Mouse (Mus musculus) adrenal gland, postnatal 10 days (tissue): ENCODE measurements around the gene Hdhd3. TPM values are rescaled to one million over a fixed set of nuclear protein-coding genes. Genes with fewer than 3 reads are reported as not detected.
A peak's percentile ranks its signal among the peaks of the same experiment; 100 is the strongest.

ENCODE experiments used
- DNase-seq: peaks from one replicate; pipeline ENCODE4 v3.0.0; 2021; ENCODE audit warnings: mixed read lengths
- long read RNA-seq, 2 experiments: library from polyadenylated mRNA; stranded (forward); transcript quantifications; one replicate each; pipeline ENCODE4 v2.0.0; 2021
- total RNA-seq, 2 experiments: library from RNA; stranded (reverse); gene quantifications; 2 replicates each; pipeline ENCODE4 v1.2.3; 2021

Gene Hdhd3
- 10 to 100 TPM; 16.7 to 19.5 TPM for total RNA-seq
- long read RNA-seq, experiment 1, transcript Hdhd3-201 (2 exons, 1,205 nt), result major isoform, 20 of 24 reads
- long read RNA-seq, experiment 1, partial matches to known transcripts, result 0 of 24 reads
- long read RNA-seq, experiment 1, other reads (novel, unspliced or antisense), result 4 of 24 reads
- long read RNA-seq, experiment 2, transcript Hdhd3-201 (2 exons, 1,205 nt), result major isoform, 17 of 20 reads
- long read RNA-seq, experiment 2, partial matches to known transcripts, result 0 of 20 reads
- long read RNA-seq, experiment 2, other reads (novel, unspliced or antisense), result 3 of 20 reads

DNA sequence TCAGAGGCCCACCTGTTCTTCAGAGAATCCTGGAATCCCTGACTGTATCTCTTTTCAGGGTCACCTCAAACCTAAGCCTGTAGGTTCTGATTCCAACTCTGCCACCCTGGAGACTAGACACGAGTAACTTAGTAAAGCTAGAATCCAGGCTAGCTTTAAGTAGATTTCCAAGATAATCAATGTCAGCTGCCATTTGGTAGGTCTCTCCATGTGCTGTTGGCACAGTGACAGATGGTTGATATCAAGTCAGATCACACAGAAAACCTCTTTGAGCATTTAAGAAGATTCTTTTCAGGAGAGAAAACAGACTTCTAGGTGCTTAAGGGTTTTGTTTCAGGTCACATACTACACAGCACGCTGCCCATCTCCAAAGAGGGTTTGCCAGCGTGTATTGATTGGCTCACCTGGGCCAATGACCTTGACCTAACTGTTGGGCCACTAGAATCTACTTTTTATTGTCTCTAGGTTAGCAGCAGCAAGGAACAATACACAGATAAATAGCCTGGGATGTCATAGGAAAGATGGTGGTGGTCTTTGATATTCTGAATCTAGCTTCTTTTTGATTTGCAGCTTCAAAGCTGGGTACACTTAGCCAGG lies at the start of gene Hdhd3:
Gene Hdhd3, minus strand, starts transcription at position 94 of the 597 bp plus-strand sequence.
- DNase-seq, result peak; percentile 1

GRCm38 (mm10) chr4:62551966-62552365 lies 48.7 kb upstream of the Hdhd3 start:
- no peak for DNase-seq

GRCm38 (mm10) chr4:62544801-62545200 lies 41.5 kb upstream of the Hdhd3 start:
- DNase-seq, result no peak

GRCm38 (mm10) chr4:62543782-62544181 lies 40.5 kb upstream of the Hdhd3 start:
- DNase-seq, result no peak

DNA sequence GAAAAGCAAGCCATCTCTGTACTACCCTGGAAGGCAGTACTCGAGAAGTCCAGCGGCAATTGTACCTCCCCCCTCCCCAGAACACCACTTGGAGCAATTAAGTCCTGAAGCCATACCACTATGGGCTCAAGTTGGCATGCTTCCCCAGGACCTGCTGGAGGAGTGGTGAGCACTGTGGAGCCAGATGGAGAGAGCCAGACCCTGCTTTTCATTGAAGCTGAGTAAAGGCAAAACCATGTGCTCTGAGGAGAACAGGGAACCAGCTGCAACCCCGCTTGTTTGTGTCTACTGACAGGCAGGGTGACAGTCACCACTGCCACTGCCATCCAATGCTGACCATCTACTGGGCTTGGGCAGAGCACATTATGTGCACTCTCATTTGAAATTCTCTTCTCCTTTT lies 38.5 kb upstream of the Hdhd3 start:
- no peak for DNase-seq

GRCm38 (mm10) chr4:62533729-62534128 lies 30.5 kb upstream of the Hdhd3 start:
- DNase-seq, result no peak

DNA sequence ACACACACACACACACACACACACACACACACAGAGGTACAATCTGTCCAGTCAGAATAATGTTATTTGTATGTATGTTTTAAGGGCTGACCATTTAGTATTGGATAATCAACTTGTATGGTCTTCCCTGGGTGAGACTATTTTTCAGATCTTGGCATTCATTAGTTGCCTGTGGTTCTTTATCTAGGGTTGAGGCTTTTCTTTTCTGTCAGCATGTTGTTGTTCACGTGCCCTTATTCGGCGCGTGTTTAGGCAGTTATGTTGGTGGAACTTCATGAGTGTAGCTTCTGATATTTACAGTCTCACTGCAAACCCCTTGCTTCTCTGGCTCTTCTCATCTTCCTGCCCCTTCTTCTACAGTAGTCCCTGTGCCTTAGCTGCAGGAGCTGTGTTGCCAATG lies 24.4 kb upstream of the Hdhd3 start:
- DNase-seq, result no peak

- DNase-seq, result no peak
These were observed 23.0 kb upstream of the Hdhd3 start for GRCm38 (mm10) chr4:62526256-62526655.

DNA sequence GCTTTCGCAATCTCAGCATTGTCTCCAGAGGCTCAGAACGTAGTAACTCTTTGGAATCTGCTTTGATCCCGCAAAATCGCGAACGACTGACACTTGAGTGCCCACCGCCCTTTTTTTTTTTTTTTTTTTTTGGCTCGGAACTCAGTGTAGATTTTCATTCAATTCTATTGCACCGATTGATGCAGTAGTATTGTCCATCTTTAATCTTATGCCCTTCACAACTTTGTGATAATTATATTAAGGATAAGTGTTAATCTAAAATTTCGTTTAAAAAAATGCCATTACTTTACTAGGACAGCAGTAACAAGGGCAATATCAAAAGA lies 22.2 kb upstream of the Hdhd3 start:
- DNase-seq, result no peak

DNA sequence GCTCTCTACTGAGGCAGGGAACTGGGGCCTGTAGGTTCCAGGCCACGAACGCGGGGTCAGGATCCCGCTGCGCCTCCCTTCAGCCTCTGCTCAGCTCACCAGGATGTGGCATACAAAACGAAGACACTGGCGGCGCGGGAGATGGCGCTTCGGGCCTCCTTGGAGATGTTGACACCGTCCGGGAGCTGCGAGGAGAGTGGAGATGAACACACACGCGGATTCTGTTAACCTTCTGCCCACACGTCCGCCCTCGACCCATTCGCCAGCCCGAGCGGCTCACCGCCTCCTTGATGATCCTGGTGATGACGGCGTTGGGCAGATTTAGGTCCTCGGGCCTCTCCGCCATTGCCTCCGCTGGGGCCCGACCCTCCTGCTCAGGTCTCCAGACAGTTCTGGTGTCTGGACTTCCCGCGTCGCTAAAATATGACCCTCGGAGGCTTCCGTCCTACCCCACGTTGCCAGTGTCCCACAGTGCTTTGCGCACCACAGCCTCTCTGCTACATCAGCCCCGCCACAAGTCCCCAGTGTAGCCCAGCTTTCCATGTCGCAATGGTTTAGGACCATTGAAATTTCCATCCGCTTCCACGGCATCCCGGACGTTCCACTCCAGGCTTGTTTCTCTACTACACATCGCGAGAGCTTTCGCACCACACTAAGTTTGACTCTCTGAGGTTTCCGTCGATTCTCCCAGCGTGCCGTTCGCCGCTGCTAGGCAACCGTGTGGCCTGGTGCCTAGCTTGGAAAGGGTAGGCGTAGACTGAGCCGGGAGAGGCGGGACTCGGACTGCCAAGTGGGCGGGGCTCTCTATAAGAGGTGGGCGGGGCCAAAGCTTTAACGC lies 21.6 kb upstream of the Hdhd3 start, which contains the start of the genes Pole3 and 4933430I17Rik:
Gene Pole3, minus strand, starts transcription at position 418 of the 838 bp plus-strand sequence.
Gene 4933430I17Rik, plus strand, starts transcription at position 719 of the 838 bp plus-strand sequence.
- peak; percentile 97 for DNase-seq

DNA sequence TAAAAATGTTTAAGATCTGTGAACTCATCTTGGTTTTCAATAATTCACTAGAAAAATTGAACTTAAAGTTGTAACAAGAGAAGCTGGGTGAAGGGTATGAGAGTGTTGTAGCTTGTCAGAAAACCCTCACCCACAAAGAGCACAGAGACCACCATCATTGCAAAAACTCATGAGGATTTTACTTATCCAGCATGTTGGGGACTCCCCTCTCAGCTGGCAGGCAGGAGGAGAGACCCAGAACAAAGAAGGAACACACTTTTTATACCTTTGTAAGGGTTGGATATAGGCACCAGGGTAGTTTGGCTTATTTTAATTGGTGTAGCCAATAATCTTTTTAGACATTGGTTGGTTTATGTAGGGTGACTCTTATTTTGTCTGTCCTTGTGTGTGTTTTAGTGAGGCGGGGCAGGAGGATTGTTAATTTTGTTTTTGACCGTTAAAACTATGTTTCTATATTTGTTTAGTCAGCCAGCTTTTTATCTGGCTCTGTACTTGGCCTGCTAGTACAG lies 17.7 kb upstream of the Hdhd3 start:
- no peak for DNase-seq

- peak; percentile 95 for DNase-seq
These were observed 16.6 kb upstream of the Hdhd3 start, which contains the start of gene Alad for GRCm38 (mm10) chr4:62519849-62520233. Alad (minus strand) TSS chr4:62519918.

DNA sequence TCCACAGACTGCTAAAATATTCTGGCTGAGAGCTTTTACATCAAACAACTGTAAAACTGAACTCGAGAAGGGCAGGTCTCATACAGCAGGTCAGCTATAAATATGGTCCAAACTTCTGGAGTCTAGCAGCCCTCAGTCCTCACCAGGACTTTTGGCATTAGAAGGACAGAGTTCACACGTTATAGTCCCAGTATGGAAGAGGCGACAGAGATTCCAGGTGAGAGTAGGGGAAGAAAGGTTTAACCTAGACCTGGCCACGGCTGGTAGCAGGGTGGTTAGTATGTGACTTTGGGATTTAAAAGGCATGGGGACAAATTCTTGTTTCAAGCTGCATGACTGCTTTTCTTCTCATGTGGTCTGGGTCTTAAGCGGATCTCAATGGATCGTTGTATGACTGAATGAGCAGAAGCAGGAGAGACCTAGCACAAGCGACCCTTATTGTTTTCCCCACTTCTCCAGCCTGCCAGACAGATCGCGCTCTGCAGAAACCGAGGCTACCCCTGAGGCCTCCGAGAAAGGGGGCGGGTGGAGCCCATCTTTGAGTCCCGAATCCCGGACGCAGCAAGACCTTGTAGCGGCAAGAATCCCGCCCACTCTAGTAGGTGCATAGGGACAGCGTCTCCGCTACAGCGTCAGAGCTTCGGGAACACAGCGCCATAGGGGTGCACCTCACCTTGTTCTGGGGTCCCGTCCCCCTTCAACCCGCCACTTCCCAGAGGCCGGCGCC lies 16.0 kb upstream of the Hdhd3 start:
- no peak for DNase-seq

- peak; percentile 76 for DNase-seq
These were observed 15.3 kb upstream of the Hdhd3 start for GRCm38 (mm10) chr4:62518416-62519121.

DNA sequence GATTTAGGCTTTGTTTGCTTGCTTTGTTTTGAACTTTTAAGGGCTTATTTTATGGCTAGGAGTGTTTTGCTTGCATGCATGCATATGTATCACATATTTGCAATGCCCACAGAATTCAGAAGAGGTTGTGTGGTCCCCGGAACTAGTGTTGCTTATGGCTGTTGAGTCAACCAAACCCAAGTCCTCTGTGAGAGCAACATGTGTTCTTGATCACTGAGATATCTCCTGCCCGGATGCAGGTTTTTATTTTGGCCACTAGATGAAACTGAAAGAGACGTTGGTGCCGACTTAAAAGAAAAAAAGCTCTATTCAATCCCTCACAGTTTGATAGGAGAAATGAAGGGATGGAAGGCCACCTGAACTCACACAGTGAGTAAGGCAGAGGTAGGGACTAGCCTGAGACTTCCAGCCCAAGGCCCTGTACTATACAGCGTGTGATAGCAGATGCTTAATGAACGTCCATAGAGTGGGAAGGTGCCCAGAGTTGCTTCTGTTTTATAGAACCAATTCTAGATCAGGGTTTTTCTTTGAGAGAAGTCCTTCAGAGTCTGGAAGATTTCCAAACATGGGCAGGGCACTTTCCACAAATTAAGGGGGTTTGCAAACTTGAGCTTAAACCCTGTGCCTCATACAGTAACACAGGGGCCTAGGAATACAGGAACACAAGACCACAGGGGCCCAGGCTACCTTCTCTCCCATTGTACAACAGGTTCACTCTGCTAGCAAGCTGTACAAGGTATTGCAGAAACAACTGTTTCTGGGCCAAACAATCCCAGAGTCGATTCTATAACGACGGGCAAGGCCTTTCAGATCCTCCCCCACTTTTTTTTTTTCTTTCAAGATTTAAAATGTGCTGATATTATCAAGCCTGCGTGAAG lies 14.5 kb upstream of the Hdhd3 start:
- no peak for DNase-seq

DNA sequence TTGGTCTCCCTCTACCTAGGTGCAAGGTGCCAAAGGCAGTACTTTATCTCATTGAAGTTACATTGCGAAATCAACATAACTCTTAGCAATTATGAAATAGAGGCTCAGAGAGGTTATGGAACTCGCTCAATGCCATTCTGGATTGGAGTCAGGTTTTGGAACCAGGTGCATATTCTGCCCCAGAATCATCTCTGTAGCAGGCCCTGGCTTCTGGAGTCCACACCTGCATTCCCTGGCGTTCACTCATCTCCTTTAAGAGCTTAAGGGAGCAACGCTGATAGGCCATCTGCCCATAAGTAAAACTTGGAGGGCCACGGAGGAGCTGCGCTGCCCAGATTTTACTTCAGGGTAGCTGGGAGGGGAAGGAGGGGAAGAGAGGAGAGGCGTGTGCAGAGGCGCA lies 13.8 kb upstream of the Hdhd3 start:
- no peak for DNase-seq

DNA sequence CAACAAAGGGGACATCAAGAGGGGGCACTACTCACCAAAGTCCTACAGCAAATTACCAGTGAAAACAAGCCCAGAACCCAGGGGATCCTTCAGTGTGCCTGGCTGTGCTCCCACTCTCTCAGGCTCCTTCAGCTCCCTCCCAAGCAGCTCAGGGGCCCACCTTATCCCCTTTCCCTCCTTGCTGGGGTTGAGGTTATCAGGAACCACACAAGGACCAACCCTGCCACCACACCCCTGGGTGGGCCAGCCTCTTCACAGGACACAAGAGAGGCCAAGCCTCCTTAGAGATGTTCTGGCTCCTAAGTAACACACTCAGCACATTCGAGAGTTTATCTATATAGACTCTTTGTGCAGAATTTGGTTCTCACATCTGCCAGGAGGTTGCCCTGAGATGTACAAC lies 13.3 kb upstream of the Hdhd3 start:
- DNase-seq, result no peak

DNA sequence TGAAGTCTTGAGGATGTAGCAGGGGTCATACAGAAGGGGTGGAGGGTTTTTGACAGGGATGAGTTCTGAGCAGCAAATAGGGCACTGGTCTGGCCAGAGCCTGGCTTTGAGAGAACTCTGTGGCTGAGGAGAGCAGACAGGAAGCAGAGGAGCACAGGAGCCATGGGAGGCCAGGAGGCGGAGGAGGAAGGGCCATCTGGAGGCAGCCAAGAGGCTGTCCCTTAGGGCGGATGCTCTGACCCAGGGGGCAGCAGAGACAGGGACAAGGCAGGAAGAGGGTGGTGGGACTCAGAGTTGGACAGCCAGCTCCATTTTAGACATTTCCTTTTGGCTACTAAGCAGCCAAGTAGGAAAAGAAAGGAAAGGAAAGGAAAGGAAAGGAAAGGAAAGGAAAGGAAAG lies 12.8 kb upstream of the Hdhd3 start:
- DNase-seq, result peak; percentile 65

- DNase-seq, result no peak
These were observed 12.2 kb upstream of the Hdhd3 start for GRCm38 (mm10) chr4:62515490-62515889.

DNA sequence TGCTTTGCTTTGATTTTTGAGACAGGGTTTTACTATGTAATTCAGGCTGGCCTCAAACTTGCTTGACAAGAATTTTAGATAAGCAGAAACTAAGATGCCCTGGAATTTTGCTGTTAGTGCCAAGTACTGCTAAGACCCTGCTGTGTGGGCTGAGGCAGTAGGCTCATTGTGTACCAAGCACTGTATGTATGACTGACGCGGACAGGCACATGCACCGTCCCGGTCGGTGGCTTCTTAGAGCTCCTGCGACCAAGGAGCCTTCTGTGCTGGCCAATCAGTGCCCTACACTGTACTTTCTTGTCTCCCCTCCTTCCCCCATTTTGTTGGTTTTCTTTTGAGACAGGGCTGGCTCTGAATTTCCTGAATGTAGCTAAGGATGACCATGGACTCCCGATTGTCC lies 11.7 kb upstream of the Hdhd3 start:
- DNase-seq, result no peak
